Mouse (Mus musculus) Patski (cell line): ENCODE measurements around the gene Fbxw8. TPM values are rescaled to one million over a fixed set of nuclear protein-coding genes. Genes with fewer than 3 reads are reported as not detected.

ENCODE experiments used
- ATAC-seq: fragments of 100-300 bp; one replicate; pipeline ENCODE4 v1.8.0; 2021
- CTCF ChIA-PET: fragments of 350-600 bp; sonication (Branson Sonifier 250); formaldehyde crosslinking; loops from one replicate; lab custom pipeline; 2022; ENCODE audit warnings: inconsistent platforms; lab: Charles Lee
- POLR2A ChIA-PET: fragments of 350-600 bp; sonication (Branson Sonifier 250); formaldehyde crosslinking; loops from one replicate; lab custom pipeline; 2022; ENCODE audit warnings: antibody characterized with exemption, inconsistent platforms; lab: Charles Lee
- DNase-seq: peaks from one replicate; pipeline ENCODE4 v3.0.0-alpha.2; 2011; ENCODE audit warnings: low read depth, low spot score
- H3K27me3 ChIP-seq: fragments of 371-371 bp; one replicate; pipeline ENCODE4 v1.5.1; 2021
- CTCF ChIP-seq: fragments of 100-300 bp; IDR thresholded peaks from one replicate; pipeline ENCODE4 v1.5.1; 2021
- in situ Hi-C: fragments of 300-500 bp; cut with MboI; formaldehyde crosslinking; loops from 3 replicates; pipeline ENCODE4 v1.11.1; 2018; ENCODE audit warnings: low pct_unique_long_range_greater_than_20kb, mixed read lengths
- polyA plus RNA-seq: library from polyadenylated mRNA; unstranded; gene quantifications from one replicate; pipeline ENCODE4 v1.2.3, GENCODE M21; 2021

Gene Fbxw8
- polyA plus RNA-seq, 1 experiment from 2014 or later: 73.1 TPM

DNA sequence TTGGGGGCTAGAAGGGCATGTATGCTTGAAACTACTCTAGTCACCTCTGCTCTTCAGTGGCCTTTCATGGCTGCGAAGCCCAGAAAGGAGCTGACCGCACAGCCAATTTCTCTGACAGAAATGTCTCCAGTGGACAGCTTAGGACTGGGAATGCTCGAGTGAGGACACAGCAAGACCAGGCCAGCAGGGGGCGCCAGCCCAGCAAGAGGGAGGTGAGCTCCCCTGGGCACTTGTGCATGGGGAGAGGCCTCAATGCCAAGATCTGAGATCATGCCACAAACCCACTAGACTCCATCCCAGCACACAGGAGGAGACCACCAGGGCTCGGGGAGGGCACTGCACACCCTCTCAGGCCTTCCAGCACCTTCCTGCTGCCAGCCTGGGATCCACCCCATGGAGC is 88.4 kb downstream of the Fbxw8 start:
- peak; percentile 25 for ATAC-seq
- in situ Hi-C loops: no loop called here
- CTCF ChIA-PET: interaction anchor here (0.7 to 7.5 kb wide), 24 partner anchors 9 to 134 kb away, joined by 3 to 117 read pairs (median 4); no protein-coding TSS in a partner anchor
- DNase-seq: no peak
- POLR2A ChIA-PET: interaction anchor here (0.9 to 1.4 kb wide), 3 partner anchors 9 to 16 kb away, joined by 3 to 4 read pairs (median 4); no protein-coding TSS in a partner anchor
- no peaks in the 10 kb centered on the region for H3K27me3 ChIP-seq
- no peak for TF ChIP-seq CTCF

- POLR2A ChIA-PET: no interaction called here
- CTCF ChIA-PET: interaction anchor here (1.4 to 7.5 kb wide), 9 partner anchors 10 to 64 kb away, joined by 3 to 117 read pairs (median 8); no protein-coding TSS in a partner anchor
- ATAC-seq: peak; percentile 3
- no peaks in the 10 kb centered on the region for H3K27me3 ChIP-seq
- in situ Hi-C loops: no loop called here
- TF ChIP-seq CTCF: no peak
- no peak for DNase-seq
Measured at GRCm38 (mm10) chr5:118065516-118066255, 89.6 kb downstream of the Fbxw8 start.

DNA sequence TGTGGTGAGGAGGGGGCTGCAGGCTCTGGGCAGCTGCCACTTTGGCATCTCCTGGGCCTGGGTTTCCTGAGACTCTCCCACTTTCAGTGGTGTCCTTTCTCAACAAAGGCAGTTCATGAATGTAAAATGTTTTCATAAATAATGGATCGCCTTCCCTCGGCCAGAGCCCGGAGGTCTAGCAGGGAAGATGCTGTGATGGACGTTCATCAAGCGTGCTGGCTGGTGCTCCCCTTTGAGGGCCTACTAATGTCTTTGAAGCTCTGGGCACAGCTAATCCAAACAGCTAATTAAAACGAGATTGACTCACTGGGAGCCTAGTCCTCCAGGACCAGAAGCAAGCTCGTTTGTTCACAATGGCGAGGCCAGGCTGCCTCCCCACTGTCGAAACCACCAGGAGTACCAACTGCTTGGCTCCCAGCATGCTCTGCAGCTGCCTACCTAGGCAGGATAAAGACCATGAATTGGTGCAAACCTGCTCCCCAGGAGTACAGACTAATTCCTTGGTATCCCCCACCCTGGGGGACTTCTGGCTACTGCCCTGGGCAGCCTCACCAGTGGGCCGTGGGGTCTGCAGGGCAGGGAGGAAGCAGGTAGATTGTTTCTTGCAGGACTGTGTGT is 90.9 kb downstream of the Fbxw8 start:
- CTCF ChIA-PET: interaction anchor here (1.2 kb wide), 1 partner anchor 47 kb away, joined by 3 read pairs; no protein-coding TSS in a partner anchor
- in situ Hi-C loops: no loop called here
- POLR2A ChIA-PET: interaction anchor here (0.9 to 1.6 kb wide), 2 partner anchors 11 to 38 kb away, joined by 5 read pairs; no protein-coding TSS in a partner anchor
- H3K27me3 ChIP-seq: no peaks in the 10 kb centered on the region
- TF ChIP-seq CTCF: no peak
- ATAC-seq (no peak), DNase-seq (no peak)

DNA sequence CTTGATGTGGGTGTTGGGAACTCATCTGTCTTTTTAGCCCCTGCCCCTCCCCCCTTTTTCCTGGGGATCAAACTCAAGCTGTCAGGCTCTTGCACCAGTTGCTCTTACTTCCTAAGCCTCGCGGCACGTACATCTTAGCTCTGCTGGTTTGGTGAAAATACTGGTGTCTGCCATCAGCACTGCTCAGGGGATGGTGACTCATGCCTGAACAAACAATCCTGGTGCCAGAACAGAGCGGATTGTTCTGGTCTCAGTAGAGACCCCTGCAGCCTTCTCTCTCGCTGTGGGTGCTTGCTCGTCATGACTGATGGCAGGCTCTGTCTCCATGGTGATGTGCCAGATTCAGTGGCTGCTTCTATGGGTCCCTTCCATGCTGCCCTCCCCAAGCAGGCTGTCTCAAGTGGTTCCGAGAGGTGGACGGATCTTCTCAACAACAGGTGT is 92.1 kb downstream of the Fbxw8 start:
- no peak for TF ChIP-seq CTCF
- ATAC-seq (peak; percentile 66), DNase-seq (peak; percentile 88)
- ChIA-PET CTCF (interaction anchor here (1.1 to 1.2 kb wide), 2 partner anchors 36 to 60 kb away, joined by 3 read pairs; partner anchors contain the start of gene Tesc), POLR2A (no interaction called here)
- in situ Hi-C loops: no loop called here
- H3K27me3 ChIP-seq: no peaks in the 10 kb centered on the region

DNA sequence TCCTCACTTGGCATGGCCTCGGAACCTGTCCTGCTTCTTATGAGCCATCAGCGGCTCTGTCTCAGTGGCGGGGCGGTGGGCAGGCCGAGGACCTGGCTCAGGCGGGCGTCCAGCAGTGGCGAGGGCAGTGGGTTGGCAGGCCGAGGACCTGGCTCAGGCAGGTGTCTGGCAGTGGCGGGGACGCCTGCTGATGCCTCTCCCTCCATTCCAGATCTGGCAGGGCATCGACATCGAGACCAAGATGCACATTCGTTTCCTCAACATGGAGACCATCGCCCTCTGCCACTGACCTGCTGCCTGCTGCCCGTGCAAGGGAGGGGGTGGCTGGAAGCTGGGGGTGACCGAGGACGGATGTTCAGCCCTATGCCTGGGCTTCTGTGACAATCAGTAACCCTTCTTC is 93.9 kb downstream of the Fbxw8 start:
- in situ Hi-C loops: no loop called here
- POLR2A ChIA-PET: interaction anchor here (0.6 kb wide), 1 partner anchor 19 kb away, joined by 3 read pairs; no protein-coding TSS in a partner anchor
- TF ChIP-seq CTCF: no peak
- CTCF ChIA-PET: no interaction called here
- DNase-seq: no peak
- ATAC-seq: no peak
- H3K27me3 ChIP-seq: no peaks in the 10 kb centered on the region

- ATAC-seq: no peak
- in situ Hi-C loops: no loop called here
- no peak for TF ChIP-seq CTCF
- no peak for DNase-seq
- ChIA-PET POLR2A (no interaction called here), CTCF (interaction anchor here (1.3 kb wide), 1 partner anchor 9 kb away, joined by 4 read pairs; no protein-coding TSS in a partner anchor)
- no peaks in the 10 kb centered on the region for H3K27me3 ChIP-seq
Measured at GRCm38 (mm10) chr5:118059646-118060045, 95.6 kb downstream of the Fbxw8 start.

DNA sequence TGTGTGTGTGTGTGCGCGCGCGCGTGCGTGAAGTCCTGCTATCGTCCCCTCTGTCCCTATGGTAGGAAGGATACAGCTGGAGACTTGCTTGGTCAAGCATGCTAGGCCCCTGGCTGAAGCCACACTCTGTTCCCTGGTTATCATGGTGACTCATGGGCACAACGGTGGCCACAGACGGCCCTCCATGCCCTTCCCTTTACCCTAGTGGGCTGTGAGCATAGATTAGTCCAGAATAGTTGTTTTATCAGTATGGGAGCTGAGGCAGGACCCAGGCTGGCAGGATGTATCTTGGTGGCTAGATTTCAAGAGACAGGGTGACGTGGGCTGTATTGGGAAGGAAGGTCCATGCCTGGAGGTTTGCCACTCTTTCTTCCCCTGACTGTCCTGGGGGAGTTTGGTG is 96.4 kb downstream of the Fbxw8 start:
- POLR2A ChIA-PET: no interaction called here
- no peak for TF ChIP-seq CTCF
- in situ Hi-C loops: no loop called here

GRCm38 (mm10) chr5:118057508-118058111 is 97.7 kb downstream of the Fbxw8 start:
- ATAC-seq (no peak), DNase-seq (no peak)
- POLR2A ChIA-PET: no interaction called here
- CTCF ChIA-PET: interaction anchor here (0.7 to 1.4 kb wide), 3 partner anchors 11 to 53 kb away, joined by 3 read pairs; no protein-coding TSS in a partner anchor
- no peak for TF ChIP-seq CTCF
- in situ Hi-C loops: no loop called here
- no peaks in the 10 kb centered on the region for H3K27me3 ChIP-seq

More for the DNA sequence above, 96.4 kb downstream of the Fbxw8 start:
- no peak for DNase-seq
- CTCF ChIA-PET: no interaction called here
- ATAC-seq: no peak
- no peaks in the 10 kb centered on the region for H3K27me3 ChIP-seq

GRCm38 (mm10) chr5:118053205-118053604 is 102.1 kb downstream of the Fbxw8 start:
- ChIA-PET CTCF (interaction anchor here (1.0 to 1.9 kb wide), 4 partner anchors 9 to 48 kb away, joined by 3 to 4 read pairs (median 4); no protein-coding TSS in a partner anchor), POLR2A (interaction anchor here (1.3 kb wide), 1 partner anchor 14 kb away, joined by 4 read pairs; no protein-coding TSS in a partner anchor)
- no peaks in the 10 kb centered on the region for H3K27me3 ChIP-seq
- DNase-seq (no peak), ATAC-seq (no peak)
- TF ChIP-seq CTCF: no peak
- in situ Hi-C loops: no loop called here
